Mouse (Mus musculus) urinary bladder, adult 18-20 months (tissue): Measurements from ENCODE around the gene Maco1.
A peak's percentile ranks its signal among the peaks of the same experiment; 100 is the strongest.

Source experiments
- DNase-seq, 2 experiments: peaks; one replicate each; pipeline ENCODE4 v3.0.0; 2022; ENCODE audit warnings: low spot score in 2 of 2, mixed read lengths in 2 of 2

Gene Maco1

DNA sequence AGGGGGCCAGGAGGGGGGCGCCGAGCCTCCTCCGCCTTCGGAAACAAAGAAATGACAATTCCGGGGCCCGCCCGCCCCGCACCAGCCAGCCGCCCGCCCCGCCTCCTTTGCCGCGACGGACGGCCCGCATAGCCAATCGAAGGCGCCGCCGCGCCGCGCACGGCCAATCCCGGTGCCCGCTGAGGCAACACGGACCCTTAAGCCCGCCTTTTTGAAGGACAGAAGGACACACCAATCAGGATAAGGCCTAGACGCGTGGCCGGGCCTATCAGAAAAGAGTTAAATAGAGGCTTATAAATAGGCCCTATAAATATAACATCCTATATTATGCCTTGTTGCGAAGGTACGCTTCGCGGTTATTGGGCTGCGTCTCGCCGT, at the start of gene Maco1:
Gene Maco1, minus strand, starts transcription at position 87 of the 378 bp plus-strand sequence.
- DNase-seq: peak; percentile 98 to 100

DNA sequence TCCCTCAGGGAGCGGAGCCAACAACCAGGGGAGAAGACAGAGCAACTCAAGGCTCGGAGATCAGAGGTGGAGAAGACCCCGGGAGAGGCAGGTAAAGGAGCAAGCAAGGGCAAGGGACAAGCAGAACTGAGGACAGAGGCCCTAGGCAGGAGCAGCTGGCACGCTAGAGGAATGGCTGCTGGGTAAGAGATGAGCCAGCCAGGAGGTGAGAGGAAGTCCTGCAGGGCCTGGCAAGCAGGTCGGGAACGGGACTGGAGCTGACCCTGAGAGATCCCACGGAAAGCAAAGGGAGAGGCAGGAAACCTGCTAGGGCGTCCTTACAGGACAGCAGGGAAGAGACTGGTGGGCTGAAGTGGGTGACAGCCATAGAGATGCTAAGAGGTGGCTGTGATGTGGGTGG, 48.0 kb upstream of the Maco1 start:
- no peak for DNase-seq

DNA sequence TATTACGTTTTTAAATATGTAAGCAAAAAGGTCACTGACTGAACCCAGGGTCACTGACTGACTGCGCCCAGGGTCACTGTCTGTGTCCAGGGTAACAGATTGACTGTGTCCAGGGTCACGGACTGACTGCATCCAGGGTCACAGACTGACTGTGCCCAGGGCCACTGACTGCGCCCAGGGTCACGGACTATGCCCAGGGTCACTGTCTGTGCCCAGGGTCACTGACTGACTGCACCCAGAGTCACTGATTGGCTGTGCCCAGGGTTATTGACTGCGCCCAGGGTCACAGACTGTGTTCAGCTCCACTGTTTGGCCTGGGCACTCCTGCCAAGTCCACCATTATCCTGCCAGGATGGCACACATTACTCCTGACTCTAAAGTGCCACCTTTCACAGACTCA, 44.1 kb upstream of the Maco1 start:
- no peak for DNase-seq

DNA sequence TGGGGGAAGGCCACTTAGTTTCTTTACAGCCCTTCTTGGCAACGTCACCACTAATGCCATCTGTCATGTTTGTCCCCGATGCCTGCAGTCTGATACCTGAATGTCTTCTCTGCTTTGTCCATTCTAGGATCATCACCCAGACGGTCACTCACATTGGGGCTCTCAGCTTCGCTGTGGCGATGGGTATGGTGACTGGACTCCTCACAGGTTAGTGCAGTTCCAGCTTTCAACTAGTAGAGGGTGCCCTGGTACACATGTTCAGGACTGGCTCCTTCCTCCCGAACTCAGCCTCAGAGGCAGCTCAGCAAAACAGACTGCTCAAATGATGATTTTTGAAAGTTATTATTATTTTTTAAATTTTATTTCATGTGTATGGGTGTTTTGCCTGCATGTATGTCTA, 39.0 kb upstream of the Maco1 start:
- peak in 1 of 2 experiments; percentile 38 for DNase-seq

DNA sequence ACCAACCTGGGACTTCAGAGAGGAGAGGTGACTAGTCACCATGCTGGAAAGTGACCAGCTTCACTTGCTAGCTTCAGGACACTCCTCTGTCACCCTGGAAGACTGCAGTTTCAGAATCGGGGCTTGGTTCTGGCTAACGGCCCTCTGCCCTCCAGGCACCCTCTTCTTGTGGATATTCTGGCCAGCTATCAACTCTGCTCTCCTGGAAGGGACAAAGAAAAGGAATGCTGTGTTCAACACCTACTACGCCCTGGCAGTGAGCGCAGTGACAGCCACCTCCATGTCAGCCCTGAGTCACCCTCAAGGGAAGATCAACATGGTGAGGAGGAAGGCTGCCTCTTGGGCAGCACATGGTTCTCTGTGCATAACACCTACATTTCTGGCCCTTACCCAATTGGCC, 31.2 kb upstream of the Maco1 start:
- DNase-seq: no peak

DNA sequence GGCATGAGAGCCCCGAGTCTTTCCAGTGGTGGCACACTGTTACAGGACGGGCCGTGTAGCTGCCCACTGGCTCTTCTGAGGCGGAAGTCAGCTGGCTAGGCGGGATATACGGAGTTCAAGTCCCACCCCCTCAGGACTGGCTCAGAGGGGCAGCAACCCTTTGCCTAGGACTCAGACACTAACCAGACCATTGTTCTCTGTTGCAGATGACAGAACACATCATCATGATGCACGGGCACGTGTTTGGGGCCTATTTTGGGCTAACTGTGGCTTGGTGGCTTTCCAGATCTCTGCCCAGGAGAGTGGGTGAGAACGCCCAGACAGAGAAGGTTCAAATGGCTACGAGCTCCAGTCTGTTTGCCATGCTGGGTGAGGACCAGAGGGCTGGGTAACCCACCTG, 30.7 kb upstream of the Maco1 start:
- no peak for DNase-seq

DNA sequence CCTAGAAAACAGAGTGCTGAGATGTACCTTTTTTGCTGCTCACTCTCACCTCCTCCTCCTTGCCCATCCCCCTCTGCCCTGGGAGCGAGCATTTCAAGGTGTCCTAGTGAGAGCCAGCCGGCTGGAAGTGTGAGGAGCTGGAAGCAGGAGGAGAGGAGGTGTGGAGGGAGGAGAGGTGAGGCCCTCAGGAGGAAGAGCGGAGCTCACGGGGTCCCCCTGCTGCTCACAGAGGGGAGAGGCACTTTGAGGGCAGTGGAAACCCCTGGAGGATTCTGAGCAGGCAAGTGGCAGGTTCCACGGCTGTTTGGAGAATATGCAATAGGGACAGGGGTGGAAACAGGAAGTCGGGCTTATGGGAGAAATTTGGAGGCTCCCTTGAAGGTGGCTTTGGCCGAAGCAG, 30.1 kb upstream of the Maco1 start:
- DNase-seq: no peak

DNA sequence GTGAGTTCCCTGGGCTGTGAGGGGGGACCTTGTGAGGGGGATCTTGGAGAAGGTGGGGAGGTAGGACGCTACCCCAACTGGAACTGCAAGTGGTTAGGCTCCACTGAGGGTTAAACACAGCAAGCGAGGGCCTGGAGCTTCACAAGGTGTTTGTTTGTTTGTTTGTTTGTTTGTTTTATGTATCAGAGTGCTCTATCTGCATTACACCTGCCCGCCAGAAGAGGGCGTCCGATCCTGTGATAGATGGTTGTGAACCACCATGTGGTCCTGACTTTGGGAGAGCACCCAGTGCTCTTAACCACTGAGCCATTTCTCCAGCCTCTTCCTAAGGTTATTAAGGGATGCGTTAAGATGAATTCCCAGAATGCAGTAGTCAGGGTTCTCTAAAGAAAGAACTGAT, 26.9 kb upstream of the Maco1 start:
- DNase-seq: no peak

DNA sequence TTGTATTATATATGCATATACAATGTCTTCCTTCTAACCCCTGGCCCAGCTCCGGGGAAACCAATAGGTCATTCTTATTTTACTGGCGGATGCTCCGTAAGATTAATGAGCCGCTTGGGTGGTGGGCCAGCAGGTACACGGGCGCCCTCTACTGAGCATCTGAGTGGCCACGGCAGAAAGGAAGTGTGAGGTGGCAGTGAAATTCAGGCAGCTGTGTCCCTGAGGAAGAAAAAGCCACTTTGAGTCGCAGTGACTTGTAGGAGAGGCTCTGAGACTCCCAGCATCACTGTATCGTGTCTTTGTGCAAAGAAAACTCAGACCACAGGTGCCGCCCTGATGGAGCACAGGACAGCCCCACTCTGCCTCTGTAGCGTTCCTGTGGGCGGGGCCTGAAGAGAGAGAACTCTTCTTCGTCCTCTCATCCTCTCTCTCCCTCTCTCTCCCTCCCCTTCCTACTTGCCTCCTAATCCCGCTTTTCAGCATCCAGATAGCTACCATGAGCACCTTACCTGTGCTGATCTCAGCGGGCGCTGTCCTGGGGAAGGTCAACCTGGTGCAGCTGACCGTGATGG, 26.4 kb upstream of the Maco1 start:
- peak; percentile 49 to 68 for DNase-seq

DNA sequence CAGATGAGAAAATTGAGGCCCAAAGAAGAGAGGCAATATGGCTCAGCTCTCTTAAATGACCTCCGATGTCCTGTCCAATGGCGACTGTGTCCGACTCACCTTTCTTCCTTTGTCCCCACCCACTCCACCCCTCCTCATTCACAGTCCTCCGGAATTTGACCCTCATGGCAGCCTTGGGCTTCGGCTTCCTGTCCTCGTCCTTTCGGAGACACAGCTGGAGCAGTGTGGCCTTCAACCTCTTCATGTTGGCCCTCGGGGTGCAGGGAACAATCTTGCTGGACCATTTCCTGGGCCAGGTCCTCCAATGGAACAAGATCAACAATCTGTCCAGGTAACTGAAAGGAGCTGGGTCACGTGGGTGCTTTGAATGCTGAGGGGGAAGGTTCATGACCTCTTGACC, 23.0 kb upstream of the Maco1 start:
- DNase-seq: no peak

DNA sequence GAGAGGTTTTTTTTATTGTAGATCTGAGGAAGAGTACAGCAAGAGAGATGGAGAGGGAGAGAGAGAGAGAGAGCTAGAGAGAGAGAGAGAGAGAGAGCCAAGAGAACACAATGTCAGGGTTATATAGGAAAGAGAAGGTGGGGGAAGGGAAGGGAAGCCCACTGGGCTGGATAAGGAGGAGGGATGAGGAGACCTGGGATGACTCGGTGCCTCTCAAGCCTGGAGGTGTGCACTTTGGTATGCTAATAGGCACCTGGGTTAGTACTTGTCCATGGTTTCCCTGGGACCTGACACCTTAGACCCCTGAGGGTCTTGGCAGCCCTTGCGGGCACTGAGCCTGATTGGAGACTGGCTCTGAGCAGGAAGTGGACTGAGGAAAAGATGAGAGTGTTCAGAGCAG, 18.8 kb upstream of the Maco1 start:
- no peak for DNase-seq

DNA sequence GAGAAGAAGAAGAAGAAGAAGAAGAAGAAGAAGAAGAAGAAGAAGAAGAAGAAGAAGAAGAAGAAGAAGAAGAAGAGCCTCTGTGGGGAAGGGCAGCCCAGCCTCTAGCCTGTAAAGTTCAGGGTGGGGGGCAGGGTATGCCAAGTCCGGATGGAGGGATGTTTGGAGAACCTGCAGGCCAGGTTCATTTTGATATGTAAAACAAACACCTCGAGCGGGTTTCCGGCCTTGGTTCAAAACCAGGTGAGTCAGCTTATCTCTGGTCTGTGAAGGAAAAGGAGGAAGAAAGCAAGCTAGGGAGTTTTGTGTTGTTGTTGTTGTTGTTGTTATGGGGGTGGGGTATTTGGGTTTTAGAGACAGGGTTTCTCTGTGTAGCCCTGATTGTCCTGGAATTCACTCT, 18.3 kb upstream of the Maco1 start:
- DNase-seq: no peak

DNA sequence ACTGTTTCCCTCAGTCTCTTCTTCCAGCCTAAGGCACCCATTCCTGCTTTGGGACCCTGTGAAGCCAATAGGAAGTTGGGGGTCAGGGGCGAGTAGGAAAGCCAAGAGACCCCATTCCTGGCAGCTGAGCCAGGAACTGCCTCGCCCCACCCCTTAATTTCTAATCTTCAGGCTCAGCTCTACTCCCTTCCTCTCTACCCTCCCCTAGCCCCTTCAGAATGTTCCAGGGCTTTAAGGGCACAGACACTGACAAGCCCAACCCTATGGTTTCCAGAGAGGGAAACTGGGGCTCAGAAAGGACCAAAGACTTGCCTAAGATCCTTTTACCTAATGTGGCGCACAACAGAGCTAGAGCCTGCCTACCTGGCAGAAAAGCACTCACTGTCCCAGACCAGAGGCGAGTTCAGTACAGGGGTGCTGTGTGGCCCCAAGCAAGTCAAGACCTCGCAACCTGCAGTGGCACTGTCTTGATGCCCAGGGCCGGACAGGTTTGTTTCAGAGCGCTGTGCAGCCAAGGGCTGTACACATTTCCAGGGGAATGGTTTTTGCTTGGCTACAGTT, 16.8 kb upstream of the Maco1 start:
- DNase-seq: no peak

DNA sequence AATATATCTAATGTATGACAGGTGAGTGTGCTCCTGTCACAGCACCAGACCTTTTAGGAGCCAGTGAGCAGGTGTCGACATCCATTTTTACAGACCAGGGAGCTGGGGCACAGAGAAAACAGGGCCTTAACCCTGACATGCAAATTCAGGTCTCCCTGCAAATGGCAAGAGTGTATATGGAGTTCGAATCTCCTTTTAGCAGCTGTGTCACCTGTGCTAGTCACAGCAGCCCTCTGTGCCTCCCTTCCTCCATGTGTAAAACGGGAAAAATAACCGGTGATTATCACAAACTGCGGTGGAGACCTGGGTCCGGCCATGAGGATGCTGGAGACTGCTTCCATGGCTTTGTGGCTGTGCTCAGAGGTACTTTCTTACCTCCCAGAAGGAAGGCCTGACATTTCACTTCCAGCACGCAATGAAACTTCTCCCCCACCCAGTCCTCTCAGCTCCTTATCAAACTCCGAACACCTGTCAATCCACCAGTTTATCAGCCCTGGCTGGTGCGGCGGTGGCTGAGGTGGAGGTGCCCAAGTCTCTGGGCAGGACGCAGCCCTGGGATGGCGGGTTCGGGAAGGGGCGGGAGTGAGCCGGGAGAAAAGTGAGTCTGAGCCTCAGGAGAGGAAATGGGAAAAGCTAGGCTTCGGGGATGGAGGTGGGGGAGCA, 16.1 kb upstream of the Maco1 start:
- DNase-seq: no peak

DNA sequence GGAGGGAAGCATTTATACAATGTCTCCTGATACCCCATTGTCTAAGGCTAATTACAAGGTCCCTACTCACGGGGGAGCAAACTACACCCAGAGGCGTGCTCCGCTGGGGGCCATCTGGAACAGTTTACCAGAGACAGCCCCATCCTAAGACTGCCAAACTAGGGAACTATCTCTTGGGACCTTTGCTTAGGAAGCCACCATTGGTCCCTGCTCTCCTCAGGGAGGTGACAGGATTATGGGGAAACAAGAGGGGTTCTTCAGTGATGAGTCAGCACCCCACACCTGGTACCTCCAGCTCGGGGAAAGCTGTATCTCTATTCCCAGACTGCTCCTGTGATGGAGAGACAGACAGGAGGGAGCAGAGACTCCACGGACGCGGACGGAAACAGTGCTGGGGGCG, 15.3 kb upstream of the Maco1 start:
- DNase-seq: no peak

DNA sequence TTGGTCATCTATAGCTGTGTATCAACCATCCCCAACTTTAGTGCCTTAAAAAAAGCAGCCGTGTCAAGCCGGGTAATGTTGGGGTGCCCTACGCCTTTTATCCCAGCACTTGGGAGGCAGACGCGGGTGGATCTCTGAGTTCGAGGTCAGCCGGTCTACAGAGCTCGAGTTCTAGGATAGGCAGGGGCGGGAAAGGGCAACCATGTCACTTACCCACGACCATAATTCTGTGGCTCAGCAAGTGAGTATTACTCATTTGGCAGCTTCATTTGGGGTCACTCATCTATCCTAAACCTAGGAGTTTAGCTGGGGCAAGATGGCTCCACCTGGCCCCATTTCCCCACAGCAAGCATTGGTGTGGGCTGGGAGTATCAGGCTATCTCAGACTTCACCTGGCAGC, 14.9 kb upstream of the Maco1 start:
- no peak for DNase-seq

DNA sequence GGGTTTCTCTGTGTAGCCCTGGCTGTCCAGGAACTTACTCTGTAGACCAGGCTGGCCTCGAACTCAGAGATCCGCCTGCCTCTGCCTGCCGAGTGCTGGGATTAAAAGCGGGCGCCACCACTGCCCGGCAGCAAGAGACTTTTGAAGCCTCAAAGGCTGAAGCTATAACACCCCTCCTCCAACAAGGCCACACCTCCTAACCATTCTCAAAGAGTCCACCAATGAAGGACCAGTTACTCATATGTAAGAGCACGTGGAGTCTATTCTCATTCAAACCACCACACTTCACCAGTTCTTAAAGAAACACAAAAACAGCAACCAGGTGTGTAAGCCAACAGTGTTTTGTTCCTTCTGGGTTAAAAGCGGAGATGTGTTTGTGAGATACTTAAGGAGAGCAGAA, 14.5 kb upstream of the Maco1 start:
- no peak for DNase-seq

DNA sequence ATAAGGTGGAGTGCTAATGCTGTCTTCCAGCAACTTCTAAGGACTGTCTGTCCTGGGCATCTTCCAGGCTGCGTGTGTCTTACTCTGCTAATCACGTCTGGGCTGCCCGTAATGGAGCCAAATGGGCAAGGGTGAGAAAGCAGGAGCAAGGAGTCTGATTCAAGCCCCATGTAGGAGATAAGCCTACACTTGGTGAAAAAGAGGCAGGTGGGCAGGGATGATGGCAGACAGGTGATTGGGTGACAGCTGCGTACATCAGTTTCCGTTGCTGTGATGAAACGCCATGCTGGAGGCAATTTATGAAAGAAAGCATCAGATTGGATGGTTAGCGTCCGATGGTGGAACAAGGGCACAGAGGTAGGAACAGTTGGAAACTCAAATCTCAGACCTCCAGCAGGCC, 14.1 kb upstream of the Maco1 start:
- no peak for DNase-seq

DNA sequence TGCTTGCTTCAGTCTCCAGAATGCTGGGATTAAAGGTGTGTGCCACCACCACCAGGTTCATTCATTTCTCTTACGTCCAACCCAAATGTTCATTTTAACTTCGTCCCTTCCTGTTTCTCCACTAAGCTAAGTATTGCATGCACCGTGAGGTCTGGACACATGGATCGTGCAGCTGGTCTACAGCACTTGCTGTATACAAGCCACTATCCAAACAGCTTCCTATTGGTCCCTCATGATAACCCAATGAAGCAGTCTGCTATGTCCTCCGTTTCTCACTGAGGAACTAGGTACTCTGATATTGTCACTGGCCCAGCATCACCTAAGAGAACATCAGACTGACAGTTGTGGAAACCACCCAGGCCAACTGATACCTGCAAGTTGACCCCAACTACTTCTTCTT, 12.6 kb upstream of the Maco1 start:
- no peak for DNase-seq

DNA sequence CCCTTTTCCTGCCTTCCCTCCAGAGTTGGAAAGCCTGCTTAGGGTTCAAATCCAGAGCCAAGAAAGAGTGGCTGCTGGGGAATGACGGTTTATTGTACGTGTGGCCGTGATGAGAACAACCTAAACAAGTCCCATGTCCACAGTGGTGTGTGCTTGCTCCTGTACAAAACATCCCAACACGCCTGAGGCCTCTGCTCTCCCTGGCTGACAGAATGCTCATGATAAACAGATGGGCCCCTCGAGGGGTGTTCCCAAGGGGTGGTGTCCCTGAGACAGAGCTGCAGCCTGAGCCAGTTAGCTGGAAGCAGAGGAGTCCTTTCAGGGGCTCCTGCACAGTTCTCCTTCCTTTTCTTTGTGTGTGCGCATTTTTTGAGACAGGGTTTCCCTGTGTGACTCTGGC, 12.2 kb upstream of the Maco1 start:
- no peak for DNase-seq

DNA sequence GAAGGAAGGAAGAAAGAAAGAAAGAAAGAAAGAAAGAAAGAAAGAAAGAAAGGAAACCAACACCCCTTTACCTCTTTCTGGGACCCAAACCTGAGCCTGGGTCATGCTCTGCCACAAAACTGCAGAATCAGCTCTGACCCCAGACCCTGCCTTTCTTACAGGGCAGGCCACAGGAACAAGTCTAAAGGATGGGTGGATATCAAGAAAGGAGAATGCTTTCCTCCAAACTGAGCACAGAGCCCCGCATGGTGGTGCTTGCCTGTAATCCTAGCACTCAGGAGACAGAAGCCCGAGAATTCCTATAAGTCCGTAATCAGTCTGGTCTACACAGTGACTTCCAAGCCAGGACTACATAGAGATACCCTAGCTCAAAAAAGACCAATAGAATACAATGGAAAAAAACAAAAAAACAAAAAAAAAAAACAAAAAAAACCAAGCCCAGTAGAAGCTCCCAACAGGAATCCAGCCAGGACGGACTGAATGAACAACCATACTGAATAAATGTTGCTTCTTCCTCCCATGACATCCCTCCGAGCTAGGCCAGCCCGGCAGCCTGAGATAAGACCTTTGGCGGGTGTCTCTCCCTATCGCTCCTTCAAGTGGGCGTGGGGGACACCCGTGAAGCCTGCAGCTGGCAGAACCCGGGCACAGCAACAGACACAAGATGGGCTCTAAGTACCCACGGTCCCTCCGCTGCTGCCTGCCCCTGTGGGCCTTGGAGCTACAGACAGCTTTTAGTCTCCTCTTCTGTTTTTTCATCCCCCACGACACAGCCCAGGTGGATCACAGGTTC, 11.0 kb upstream of the Maco1 start, which contains the start of gene Rhd:
Gene Rhd, plus strand, starts transcription at position 600 of the 793 bp plus-strand sequence.
- DNase-seq: no peak

DNA sequence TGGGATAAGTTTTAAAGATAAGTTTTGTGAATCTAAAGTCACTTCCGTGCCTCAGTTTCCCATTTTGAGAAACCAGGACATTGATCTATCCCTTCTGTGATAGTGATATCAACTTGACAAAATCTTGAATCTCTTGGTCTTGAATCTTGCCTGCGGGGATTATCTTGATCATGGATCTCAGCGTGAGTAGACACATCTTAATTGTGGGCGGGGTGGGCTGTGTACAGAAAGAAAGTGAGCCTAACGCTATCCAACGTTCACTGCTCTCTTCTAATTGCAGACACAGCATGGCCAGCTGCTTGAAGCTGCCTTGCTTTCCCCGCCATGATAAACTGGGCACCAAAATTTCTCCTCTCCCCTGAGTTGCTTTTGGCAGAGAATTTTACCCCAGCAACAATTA, 9.9 kb upstream of the Maco1 start:
- no peak for DNase-seq

DNA sequence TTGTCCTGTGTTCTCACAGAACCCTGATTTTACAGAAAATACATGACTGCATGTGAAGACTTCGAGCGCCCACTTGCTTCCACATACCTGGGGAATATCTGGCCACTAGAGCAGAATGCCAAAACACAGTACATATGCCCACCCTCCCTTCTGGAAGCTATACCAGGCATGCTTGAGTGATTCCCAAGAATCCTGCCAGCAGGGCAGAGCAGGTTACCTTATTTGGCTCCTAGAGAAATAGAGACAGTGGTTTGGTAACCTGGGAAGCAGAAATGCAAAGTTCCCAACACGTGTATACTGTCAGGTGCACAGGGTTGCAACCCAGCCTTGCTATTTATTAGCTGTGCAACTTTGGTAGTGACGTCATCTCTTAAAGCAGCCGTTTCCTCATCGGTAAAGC, 8.7 kb upstream of the Maco1 start:
- DNase-seq: no peak
